Mouse (Mus musculus) pancreas, adult 10 weeks (tissue): ENCODE results near the gene Pcif1. TPM values are rescaled to one million over a fixed set of nuclear protein-coding genes. Genes with fewer than 3 reads are reported as not detected.

Experiments used
- polyA plus RNA-seq: library from polyadenylated mRNA; stranded (reverse); fragments of 350-450 nt; fragmentation: Illumina TruSeq; extraction: RNeasy Lipid Tissue Mini Kit (QIAGEN cat#74804); gene quantifications from one replicate; pipeline ENCODE4 v1.2.3, GENCODE M21; 2015; ENCODE audit warnings: low read depth, low replicate concordance; ENCODE audit not compliant: insufficient read depth

Gene Pcif1
- 14.1 TPM for polyA plus RNA-seq

DNA sequence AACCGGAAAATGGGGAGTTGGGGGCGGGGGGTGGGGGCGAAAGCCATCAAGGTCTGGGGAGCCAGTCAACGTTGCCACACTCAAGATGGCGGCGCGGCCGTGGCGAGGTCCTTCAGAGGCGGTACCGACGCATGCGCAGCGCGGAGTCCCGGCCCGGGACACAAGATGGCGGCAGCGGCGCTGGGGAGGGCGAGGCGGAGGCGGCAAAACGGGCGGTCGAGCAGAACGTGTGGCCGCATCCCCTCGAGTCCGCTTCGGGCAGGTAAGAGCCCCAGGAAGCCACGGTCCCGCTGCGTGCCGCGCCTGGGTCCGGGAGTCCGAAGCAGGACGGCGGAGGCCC lies at the start of gene Pcif1:
Gene Pcif1, plus strand, starts transcription at position 77 of the 340 bp plus-strand sequence.

GRCm38 (mm10) chr2:164832748-164833301 lies 46.3 kb upstream of the Pcif1 start, which contains the start of gene Ctsa:
Gene Ctsa (plus strand): TSS chr2:164832873.

GRCm38 (mm10) chr2:164833314-164833959 lies 45.7 kb upstream of the Pcif1 start, which contains the start of gene Neurl2:
Gene Neurl2 (minus strand): TSS chr2:164833456.

DNA sequence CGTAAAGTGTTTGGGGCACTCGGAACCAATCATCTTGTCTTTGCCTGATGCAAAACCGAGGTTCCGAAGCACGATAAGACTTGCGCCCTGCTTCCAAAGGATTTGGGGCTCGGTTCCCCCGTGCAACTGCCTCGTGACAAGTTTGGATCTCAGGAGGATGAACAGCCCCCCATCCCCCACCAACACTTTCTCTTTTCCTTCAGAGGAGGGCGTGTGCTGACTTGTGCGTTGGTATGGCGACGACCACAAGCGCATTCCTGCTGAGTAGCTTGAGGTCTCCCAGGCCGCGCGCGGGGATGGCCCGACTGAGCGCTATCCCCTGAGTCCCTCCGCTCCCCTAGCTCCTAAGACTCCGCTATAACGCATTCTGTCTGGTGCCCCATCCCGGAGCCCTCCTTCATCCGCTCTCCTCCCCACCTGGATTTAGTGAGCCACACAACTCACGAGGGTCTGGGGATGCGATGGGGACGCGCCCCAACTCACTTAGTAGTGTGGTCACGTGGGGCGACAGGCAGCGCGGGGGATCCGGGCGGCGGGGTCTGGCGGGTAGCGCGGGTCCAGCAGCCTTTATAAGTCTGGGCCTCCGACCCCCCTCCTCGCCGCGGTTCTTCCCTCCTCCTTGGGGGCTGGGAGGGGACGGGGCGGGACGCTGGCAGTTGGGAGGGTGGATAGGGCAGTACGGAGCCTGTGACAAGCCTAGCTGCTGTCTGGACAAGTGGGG lies 21.8 kb upstream of the Pcif1 start, which contains the start of gene Pltp:
Gene Pltp, minus strand, starts transcription at position 611 of the 721 bp plus-strand sequence.

DNA sequence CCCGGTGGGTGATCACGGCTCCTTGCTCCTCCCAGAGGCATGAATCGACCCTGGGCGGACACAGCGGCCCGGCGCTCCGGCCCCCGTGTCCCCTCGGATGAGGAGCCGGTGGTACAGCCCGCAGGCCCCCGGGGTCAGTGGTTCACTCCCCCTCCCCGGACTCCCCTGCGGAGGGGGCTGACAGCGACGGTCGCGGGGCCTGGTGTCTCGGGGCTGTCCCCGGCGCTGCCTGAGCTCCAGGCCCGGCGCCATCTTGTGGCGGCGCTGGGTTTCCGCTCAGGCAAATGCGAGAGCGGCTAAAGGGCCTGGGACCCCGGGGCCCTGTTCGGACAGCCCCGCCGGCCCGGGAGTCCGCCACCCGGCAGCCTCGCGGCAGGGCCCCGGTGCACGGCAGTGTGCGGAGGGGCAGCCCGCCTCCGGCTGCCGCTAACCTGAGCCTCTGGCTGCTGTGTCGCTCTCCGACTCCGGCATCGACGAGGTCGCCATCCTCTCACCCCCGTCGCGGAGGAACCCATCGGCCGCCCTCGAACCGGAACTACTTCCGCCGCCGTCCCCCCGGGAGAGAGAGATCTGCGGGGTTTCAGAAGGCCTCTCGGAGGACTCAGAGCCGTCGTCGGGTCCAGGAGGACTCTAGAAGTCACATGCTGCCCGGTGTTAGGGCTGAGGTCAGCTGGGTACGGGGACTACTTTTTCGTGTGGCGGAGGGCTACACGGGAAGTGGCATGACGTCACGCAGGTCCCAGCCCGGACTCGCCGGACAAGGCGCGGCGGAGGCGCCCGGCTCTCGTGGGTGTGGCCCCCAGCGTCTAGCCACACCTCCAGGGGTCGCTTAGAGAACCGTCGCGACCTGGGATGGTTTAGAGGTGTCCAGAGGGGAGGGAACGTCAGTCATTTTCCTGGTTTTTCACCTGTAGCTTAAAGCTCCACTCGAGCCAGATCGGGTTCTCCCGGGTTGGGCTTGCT lies 32.3 kb downstream of the Pcif1 start, which contains the start of gene Zfp335:
Gene Zfp335, minus strand, starts transcription at position 672 of the 963 bp plus-strand sequence.

DNA sequence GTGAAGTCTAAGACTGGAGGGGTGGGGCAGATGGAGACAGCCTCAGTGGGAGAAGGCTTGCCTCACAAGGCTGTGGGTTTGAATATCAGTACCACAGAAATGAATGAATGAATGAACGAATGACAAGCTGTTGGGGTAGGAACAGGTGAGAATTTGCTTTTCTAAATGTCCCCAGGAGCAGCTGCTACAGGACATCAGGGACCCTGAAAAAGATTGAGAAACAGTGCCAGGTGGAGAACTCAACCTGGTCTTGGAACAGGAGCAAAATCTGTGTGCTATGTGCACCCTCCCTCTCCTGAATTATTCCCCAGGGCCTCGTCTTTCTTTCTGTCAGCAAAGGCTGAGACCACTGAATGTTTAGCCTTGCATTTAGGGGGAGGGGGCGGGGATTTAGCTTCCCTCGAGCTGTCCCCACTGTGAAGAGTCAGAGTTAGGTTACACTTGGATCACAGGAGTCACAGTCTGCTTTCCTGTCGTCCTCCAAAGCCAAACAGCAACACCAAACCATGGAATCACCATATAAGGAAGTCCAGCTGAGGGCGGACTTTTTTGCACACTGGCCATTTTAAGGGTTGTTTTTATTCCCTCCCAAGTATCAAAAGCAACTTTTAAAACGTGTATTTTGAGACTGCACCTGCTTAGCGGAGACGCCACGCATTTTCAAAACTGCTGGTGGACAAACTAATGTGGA lies 61.2 kb downstream of the Pcif1 start, which contains the start of gene Mmp9:
Gene Mmp9, plus strand, starts transcription at position 641 of the 691 bp plus-strand sequence.

Other genes starting within 250 kb of the Pcif1 start
- 1.0 TPM for gene Wfdc16, start 240.5 kb upstream of the Pcif1 start, polyA plus RNA-seq
- not detected for gene Wfdc10, start 223.3 kb upstream of the Pcif1 start, polyA plus RNA-seq
- gene Wfdc9, start 222.7 kb upstream of the Pcif1 start, polyA plus RNA-seq = not detected
- gene Wfdc11, start 205.2 kb upstream of the Pcif1 start, polyA plus RNA-seq = not detected
- not detected for gene Wfdc13, start 194.2 kb upstream of the Pcif1 start, polyA plus RNA-seq
- not detected for gene Spint4, start 180.8 kb upstream of the Pcif1 start, polyA plus RNA-seq
- gene Spint5, start 164.0 kb upstream of the Pcif1 start, polyA plus RNA-seq = not detected
- gene Wfdc3, start 133.4 kb upstream of the Pcif1 start, polyA plus RNA-seq = 2.3 TPM
- 6.2 TPM for gene Dnttip1, start 133.3 kb upstream of the Pcif1 start, polyA plus RNA-seq
- gene Ube2c, start 109.4 kb upstream of the Pcif1 start, polyA plus RNA-seq = not detected
- gene Tnnc2, start 99.3 kb upstream of the Pcif1 start, polyA plus RNA-seq = not detected
- 7.6 TPM for gene Snx21, start 93.5 kb upstream of the Pcif1 start, polyA plus RNA-seq
- 3.7 TPM for gene Acot8, start 74.4 kb upstream of the Pcif1 start, polyA plus RNA-seq
- gene Zswim3, start 74.2 kb upstream of the Pcif1 start, polyA plus RNA-seq = 1.3 TPM
- 2.2 TPM for gene Zswim1, start 56.6 kb upstream of the Pcif1 start, polyA plus RNA-seq
- gene Spata25, start 50.8 kb upstream of the Pcif1 start, polyA plus RNA-seq = not detected
- gene Ctsa, start 46.4 kb upstream of the Pcif1 start, polyA plus RNA-seq = 25.7 TPM
- 0.87 TPM for gene Neurl2, start 45.8 kb upstream of the Pcif1 start, polyA plus RNA-seq
- 49.6 TPM for gene Pltp, start 21.6 kb upstream of the Pcif1 start, polyA plus RNA-seq
- gene Zfp335, start 32.5 kb downstream of the Pcif1 start, polyA plus RNA-seq = 5.1 TPM
- 6.0 TPM for gene Mmp9, start 61.5 kb downstream of the Pcif1 start, polyA plus RNA-seq
- gene Slc12a5, start 81.5 kb downstream of the Pcif1 start, polyA plus RNA-seq = 2.0 TPM
- gene Ncoa5, start 155.6 kb downstream of the Pcif1 start, polyA plus RNA-seq = 8.9 TPM
- gene Cd40, start 176.3 kb downstream of the Pcif1 start, polyA plus RNA-seq = not detected
- not detected for gene 1700025C18Rik, start 211.4 kb downstream of the Pcif1 start, polyA plus RNA-seq